Mouse (Mus musculus) liver, embryonic 12.5 days (tissue): ENCODE results near the gene Bend5. TPM values are rescaled to one million over a fixed set of nuclear protein-coding genes. Genes with fewer than 3 reads are reported as not detected.

Source experiments
- ATAC-seq: fragments of 200-750 bp; cut with Nextera tagmentation; 2 replicates; pipeline ENCODE4 v1.8.0; 2017; ENCODE audit warnings: moderate number of reproducible peaks, mild to moderate bottlenecking, moderate library complexity
- H3K27ac ChIP-seq: fragments of 300-500 bp; sonication (generic); 2 replicates; pipeline ENCODE4 v1.5.1; 2016; ENCODE audit warnings: mild to moderate bottlenecking
- H3K27me3 ChIP-seq: fragments of 300-500 bp; sonication (generic); replicated peaks from 2 replicates; pipeline ENCODE4 v1.6.1; 2016; ENCODE audit warnings: mild to moderate bottlenecking, moderate library complexity
- H3K36me3 ChIP-seq: fragments of 300-500 bp; sonication (generic); 2 replicates; pipeline ENCODE4 v1.6.1; 2016; ENCODE audit warnings: mild to moderate bottlenecking, moderate library complexity
- H3K4me1 ChIP-seq: fragments of 300-500 bp; sonication (generic); 2 replicates; pipeline ENCODE4 v1.6.1; 2016
- H3K4me2 ChIP-seq: fragments of 300-500 bp; sonication (generic); 2 replicates; pipeline ENCODE4 v1.6.1; 2016; ENCODE audit warnings: mild to moderate bottlenecking, moderate library complexity
- H3K4me3 ChIP-seq: fragments of 300-500 bp; sonication (generic); 2 replicates; pipeline ENCODE4 v1.5.1; 2016; ENCODE audit warnings: mild to moderate bottlenecking, moderate library complexity
- H3K9ac ChIP-seq: fragments of 300-500 bp; sonication (generic); 2 replicates; pipeline ENCODE4 v1.6.1; 2016; ENCODE audit warnings: mild to moderate bottlenecking, moderate library complexity
- H3K9me3 ChIP-seq: fragments of 300-500 bp; sonication (generic); replicated peaks from 2 replicates; pipeline ENCODE4 v1.6.1; 2016; ENCODE audit warnings: mild to moderate bottlenecking, moderate library complexity
- WGBS: fragments of 180-500 bp; shearing (Covaris S2); methylation state at CpG from one replicate; pipeline ENCODE4 v1.1.7; 2016; ENCODE audit not compliant: insufficient replicate concordance; 5-methylcytosine and 5-hydroxymethylcytosine counted together
- polyA plus RNA-seq: library from polyadenylated mRNA; unstranded; fragments of >200 nt; fragmentation: Nextera tagmentation; extraction: Ambion mirVana; gene quantifications from 2 replicates; pipeline ENCODE4 v1.2.1, GENCODE M21; 2016

The Bend5 gene
- polyA plus RNA-seq, 1 experiment from 2014 or later = 2.1 TPM

DNA sequence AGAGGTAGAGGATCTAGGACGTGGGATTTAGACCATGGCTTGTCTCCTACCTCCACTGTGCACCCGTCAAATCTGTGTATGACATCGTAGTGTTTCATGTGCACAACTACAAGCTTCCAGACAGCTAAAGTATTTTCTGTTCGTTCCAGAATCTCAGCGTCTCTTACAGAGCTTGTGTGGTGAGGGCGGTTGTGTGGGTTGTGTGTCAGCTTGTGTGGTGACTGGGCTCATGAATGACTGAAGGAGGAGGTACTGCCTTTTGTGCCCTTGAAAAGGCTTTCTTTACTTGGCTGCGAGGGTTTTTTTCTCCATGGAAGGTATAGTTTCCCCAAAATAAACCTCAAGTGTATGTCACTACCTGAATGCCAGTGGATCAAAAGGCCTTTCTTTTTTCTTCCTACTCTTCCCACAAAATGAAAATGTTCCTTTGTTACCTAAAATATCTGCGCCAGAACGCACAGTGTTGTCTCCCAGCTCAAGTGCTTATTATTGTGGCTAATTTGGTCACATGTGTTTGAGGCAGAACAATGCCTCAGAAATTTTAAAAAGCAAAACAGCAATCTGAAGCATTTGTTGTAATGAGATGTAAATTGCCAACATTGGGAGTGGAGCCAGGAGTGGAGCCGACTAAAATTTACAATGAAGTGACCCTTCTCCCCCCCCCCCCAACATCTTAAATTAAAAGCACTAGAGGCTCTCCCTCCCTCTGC, 29.3 kb downstream of the Bend5 start:
- Histone ChIP-seq H3K4me3 (no peak overlapping the region), H3K9ac (no peak overlapping the region), H3K4me2 (no peak overlapping the region), H3K4me1 (peaks cover 17% of the 10 kb centered on the region; the same call in 1 of the 2 replicates), H3K27ac (no peak overlapping the region), H3K9me3 (peaks cover 4% of the 10 kb centered on the region; the same call in 1 of the 2 replicates), H3K27me3 (no peaks in the 10 kb centered on the region), H3K36me3 (no peaks in the 10 kb centered on the region)
- no peak for ATAC-seq
- WGBS = 68% methylated on average over 10 of the region's 10 CpGs

- H3K27me3 ChIP-seq = no peaks in the 10 kb centered on the region
- H3K4me2 ChIP-seq = no peak overlapping the region
- H3K36me3 ChIP-seq = no peaks in the 10 kb centered on the region
- ATAC-seq = no peak
- 50% methylated on average over 1 of the region's 1 CpGs for WGBS
- H3K27ac ChIP-seq = no peak overlapping the region
- no peak overlapping the region for H3K9ac ChIP-seq
- H3K9me3 ChIP-seq = no peaks in the 10 kb centered on the region
- peaks cover 17% of the 10 kb centered on the region; the same call in 1 of the 2 replicates for H3K4me1 ChIP-seq
- H3K4me3 ChIP-seq = no peak overlapping the region
Observed at GRCm38 (mm10) chr4:111444616-111445160, 29.9 kb downstream of the Bend5 start.

GRCm38 (mm10) chr4:111447918-111448317, 33.1 kb downstream of the Bend5 start:
- H3K36me3 ChIP-seq = no peaks in the 10 kb centered on the region
- no peaks in the 10 kb centered on the region for H3K27me3 ChIP-seq
- H3K9me3 ChIP-seq = no peaks in the 10 kb centered on the region
- ATAC-seq = no peak
- no peak overlapping the region for H3K27ac ChIP-seq
- no peak overlapping the region for H3K4me3 ChIP-seq
- no peak overlapping the region for H3K4me2 ChIP-seq
- no peaks in the 10 kb centered on the region for H3K4me1 ChIP-seq
- WGBS = 48% methylated on average over 3 of the region's 3 CpGs
- no peak overlapping the region for H3K9ac ChIP-seq

- H3K9me3 ChIP-seq = no peaks in the 10 kb centered on the region
- no peaks in the 10 kb centered on the region for H3K4me1 ChIP-seq
- no peak overlapping the region for H3K4me3 ChIP-seq
- no peak overlapping the region for H3K27ac ChIP-seq
- H3K27me3 ChIP-seq = no peaks in the 10 kb centered on the region
- no peak for ATAC-seq
- H3K36me3 ChIP-seq = no peaks in the 10 kb centered on the region
- no peak overlapping the region for H3K9ac ChIP-seq
- WGBS = 81% methylated on average over 4 of the region's 4 CpGs
- H3K4me2 ChIP-seq = no peak overlapping the region
Observed at GRCm38 (mm10) chr4:111448586-111448985, 33.8 kb downstream of the Bend5 start.

DNA sequence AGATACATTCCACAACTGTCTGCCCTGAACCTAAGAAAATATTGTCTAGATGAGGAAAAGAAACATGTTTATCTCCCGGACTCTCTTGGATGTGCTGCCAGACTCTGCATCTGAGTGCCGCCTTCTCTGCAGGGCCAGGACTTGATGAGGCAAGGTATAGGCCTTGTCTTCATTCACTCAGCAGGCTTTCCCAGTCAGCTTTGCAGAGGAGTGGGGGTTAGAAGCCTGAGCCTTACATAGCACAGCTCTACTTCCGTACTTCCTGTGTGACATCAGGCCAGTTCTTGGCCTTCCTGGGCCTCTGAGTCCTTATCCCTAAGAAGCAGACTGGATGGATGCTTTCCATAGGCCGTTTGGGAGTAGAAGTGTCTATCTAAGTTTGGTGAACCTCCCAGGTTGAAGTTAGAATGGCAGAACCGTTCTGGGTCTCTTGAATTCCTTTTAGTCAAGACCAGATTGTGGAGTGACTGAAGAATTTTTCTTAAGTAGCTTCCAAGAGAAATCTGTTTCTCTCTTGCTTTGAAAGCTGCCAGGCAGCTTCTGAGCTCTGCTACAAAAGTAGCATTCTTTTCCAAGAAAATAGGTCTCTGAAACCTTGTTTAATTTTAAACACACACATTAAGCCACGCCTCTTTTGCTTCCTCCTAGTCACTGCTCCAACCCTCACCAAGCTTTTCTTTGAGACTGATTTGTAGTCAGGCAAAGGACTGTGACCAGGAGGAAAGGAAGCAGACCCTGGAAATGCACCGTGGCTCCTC, 34.8 kb downstream of the Bend5 start:
- Histone ChIP-seq H3K9me3 (no peaks in the 10 kb centered on the region), H3K36me3 (no peaks in the 10 kb centered on the region), H3K4me3 (no peak overlapping the region), H3K9ac (no peak overlapping the region), H3K27ac (no peak overlapping the region), H3K4me2 (no peak overlapping the region), H3K4me1 (no peaks in the 10 kb centered on the region), H3K27me3 (no peaks in the 10 kb centered on the region)
- 43% methylated on average over 7 of the region's 7 CpGs for WGBS
- ATAC-seq = no peak

DNA sequence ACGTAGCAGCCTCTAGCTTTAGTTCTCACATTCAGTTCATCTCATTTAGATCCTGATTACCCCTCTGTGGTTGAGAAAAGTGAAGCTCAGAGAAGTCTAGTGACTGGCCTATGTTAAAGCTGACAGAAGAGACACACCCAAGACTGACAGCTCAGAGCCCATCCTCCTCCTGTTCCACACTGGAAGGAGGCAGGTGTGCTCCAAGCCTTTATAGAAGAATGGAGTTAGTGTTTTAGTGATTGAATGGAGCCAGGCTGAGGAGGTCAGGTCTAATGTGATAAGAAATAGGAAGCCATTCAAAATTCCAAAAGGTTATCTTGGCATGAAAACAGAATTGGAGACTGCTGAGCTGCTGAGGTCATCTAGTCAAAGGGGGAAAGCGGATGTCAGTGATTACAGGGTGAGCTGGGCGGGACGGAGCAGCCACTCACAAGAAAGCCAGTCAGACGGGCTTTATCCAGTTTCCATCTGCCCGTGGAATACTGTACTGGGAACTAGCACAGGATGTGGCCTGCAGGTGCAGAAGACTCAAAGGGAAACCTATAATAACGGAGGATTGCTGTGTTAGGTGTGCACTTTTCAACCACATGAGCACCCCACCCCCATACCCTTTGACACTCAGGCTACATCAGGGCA, 36.6 kb downstream of the Bend5 start:
- H3K27me3 ChIP-seq = no peaks in the 10 kb centered on the region
- no peak overlapping the region for H3K4me3 ChIP-seq
- WGBS = 62% methylated on average over 7 of the region's 7 CpGs
- no peak overlapping the region for H3K27ac ChIP-seq
- no peak overlapping the region for H3K9ac ChIP-seq
- H3K4me2 ChIP-seq = no peak overlapping the region
- no peaks in the 10 kb centered on the region for H3K9me3 ChIP-seq
- no peaks in the 10 kb centered on the region; the same call in 1 of the 2 replicates for H3K36me3 ChIP-seq
- H3K4me1 ChIP-seq = no peaks in the 10 kb centered on the region
- no peak for ATAC-seq

GRCm38 (mm10) chr4:111452192-111452591, 37.4 kb downstream of the Bend5 start:
- Histone ChIP-seq H3K36me3 (no peaks in the 10 kb centered on the region; the same call in 1 of the 2 replicates), H3K27ac (no peak overlapping the region), H3K9ac (no peak overlapping the region), H3K4me2 (no peak overlapping the region), H3K4me1 (no peaks in the 10 kb centered on the region), H3K9me3 (no peaks in the 10 kb centered on the region), H3K27me3 (no peaks in the 10 kb centered on the region), H3K4me3 (no peak overlapping the region)
- ATAC-seq = no peak
- whole genome bisulfite sequencing = 57% methylated on average over 5 of the region's 5 CpGs

- no peaks in the 10 kb centered on the region for H3K4me1 ChIP-seq
- H3K9me3 ChIP-seq = no peaks in the 10 kb centered on the region
- WGBS = 59% methylated on average over 3 of the region's 3 CpGs
- no peaks in the 10 kb centered on the region; the same call in 1 of the 2 replicates for H3K36me3 ChIP-seq
- no peak for ATAC-seq
- no peak overlapping the region for H3K4me3 ChIP-seq
- H3K9ac ChIP-seq = no peak overlapping the region
- H3K27me3 ChIP-seq = no peaks in the 10 kb centered on the region
- H3K27ac ChIP-seq = no peak overlapping the region
- no peak overlapping the region for H3K4me2 ChIP-seq
Observed at GRCm38 (mm10) chr4:111453275-111453674, 38.5 kb downstream of the Bend5 start.

DNA sequence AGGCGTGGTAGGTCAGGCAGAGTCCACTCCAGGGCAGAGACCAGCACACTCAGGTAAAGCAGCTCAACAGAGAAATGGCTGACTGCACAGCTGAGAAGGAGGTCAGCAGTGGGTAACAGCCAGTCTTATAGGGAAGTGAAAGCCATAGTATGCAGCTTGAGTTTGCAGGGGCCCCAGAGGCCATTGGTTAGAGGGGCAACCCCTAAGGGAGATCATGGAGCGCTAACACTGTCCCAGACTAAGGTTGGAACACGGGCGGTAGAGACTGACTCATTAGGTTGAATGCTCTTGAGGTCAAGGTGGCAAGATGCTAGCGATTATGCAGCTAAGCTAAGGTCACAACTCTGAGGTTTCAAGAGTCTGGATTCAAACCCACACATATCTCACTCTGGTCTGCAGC, 40.8 kb downstream of the Bend5 start:
- WGBS = 68% methylated on average over 5 of the region's 5 CpGs
- no peaks in the 10 kb centered on the region for H3K27me3 ChIP-seq
- H3K4me3 ChIP-seq = no peak overlapping the region
- no peaks in the 10 kb centered on the region; the same call in 1 of the 2 replicates for H3K36me3 ChIP-seq
- H3K4me1 ChIP-seq = no peaks in the 10 kb centered on the region
- no peaks in the 10 kb centered on the region for H3K9me3 ChIP-seq
- no peak overlapping the region for H3K9ac ChIP-seq
- no peak overlapping the region for H3K4me2 ChIP-seq
- ATAC-seq = no peak
- H3K27ac ChIP-seq = no peak overlapping the region

DNA sequence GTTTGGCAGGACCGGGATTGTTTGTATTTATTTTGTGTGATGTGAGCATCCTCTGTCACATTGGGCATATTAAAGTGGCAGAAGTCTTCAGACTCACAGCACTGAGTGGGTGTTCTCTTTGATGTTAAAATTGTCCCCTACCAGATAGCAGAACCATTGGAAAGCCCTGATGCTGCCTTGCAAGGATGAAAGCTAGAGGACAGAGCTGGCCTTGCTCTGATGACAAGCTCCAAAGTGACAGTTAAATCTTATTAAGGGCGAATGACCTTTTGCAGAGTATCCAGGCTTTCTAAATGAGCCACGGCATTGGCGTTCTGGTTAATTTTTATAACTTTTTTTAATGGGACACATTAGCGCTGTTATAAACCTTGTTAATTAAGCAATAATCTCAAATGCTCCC, 42.8 kb downstream of the Bend5 start:
- Histone ChIP-seq H3K4me3 (no peak overlapping the region), H3K4me1 (no peaks in the 10 kb centered on the region), H3K9me3 (no peaks in the 10 kb centered on the region), H3K27ac (no peak overlapping the region), H3K4me2 (no peak overlapping the region), H3K36me3 (no peaks in the 10 kb centered on the region; the same call in 1 of the 2 replicates), H3K27me3 (no peaks in the 10 kb centered on the region), H3K9ac (no peak overlapping the region)
- WGBS = 75% methylated on average over 5 of the region's 5 CpGs
- ATAC-seq = no peak

- H3K4me1 ChIP-seq = no peaks in the 10 kb centered on the region
- WGBS = 56% methylated on average over 2 of the region's 2 CpGs
- H3K9me3 ChIP-seq = no peaks in the 10 kb centered on the region
- no peak for ATAC-seq
- H3K36me3 ChIP-seq = no peaks in the 10 kb centered on the region
- H3K4me3 ChIP-seq = no peak overlapping the region
- no peaks in the 10 kb centered on the region for H3K27me3 ChIP-seq
- no peak overlapping the region for H3K9ac ChIP-seq
- H3K27ac ChIP-seq = no peak overlapping the region
- H3K4me2 ChIP-seq = no peak overlapping the region
Observed at GRCm38 (mm10) chr4:111467293-111467773, 52.5 kb downstream of the Bend5 start.

DNA sequence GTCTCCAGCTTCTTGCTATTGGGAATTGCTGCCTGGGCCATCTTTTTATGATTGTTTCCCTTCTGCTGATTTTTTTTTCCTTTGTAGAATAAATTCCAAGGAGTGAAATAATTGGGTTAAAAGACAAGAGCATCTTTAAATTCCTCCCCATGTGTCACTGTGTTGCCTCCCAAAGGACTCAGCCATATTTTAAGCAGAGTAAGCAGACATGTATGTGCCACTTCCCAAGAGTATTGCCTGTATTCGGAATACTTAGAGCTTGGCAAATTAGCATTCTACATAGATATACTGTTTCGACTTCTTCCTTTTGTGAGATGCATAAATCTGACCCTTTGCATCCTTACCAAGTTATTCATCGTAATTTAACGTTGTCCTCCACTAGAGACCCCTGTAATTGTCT, 53.0 kb downstream of the Bend5 start:
- Histone ChIP-seq H3K27me3 (no peaks in the 10 kb centered on the region), H3K4me3 (no peak overlapping the region), H3K9me3 (no peaks in the 10 kb centered on the region), H3K9ac (no peak overlapping the region), H3K27ac (no peak overlapping the region), H3K4me1 (no peaks in the 10 kb centered on the region), H3K4me2 (no peak overlapping the region), H3K36me3 (no peaks in the 10 kb centered on the region)
- 69% methylated on average over 4 of the region's 4 CpGs for WGBS
- no peak for ATAC-seq
